Mouse (Mus musculus): ENCODE data around the gene Mccc1.

Gene Mccc1

DNA sequence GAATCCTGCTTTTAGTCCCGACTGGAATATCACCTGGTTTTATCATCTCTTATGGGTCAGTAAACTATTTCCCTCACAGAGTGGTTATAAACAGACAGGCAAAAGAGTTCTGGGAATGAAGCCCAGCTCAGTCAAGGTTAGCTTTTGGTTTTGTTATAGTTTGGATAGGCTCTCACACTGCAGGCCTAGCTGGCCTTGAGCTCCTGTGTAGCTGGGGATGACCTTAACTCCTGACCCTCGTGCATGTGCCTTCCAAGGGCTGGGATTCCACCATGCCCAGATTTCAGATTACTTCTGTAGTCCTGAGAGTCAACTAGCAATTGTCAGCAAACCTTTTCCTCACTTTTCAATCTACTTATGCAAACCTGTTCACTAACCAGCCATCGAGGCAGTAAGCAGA, 82.2 kb downstream of the Mccc1 start:
- DNase-seq (ENCODE audit: low spot score), result no peak
